Mouse (Mus musculus) urinary bladder, adult 2 months (tissue): ENCODE results near the gene Ptgds. TPM values are rescaled to one million over a fixed set of nuclear protein-coding genes. Genes with fewer than 3 reads are reported as not detected.

Experiments
- DNase-seq: peaks from one replicate; pipeline ENCODE4 v3.0.0; 2022; ENCODE audit warnings: low spot score
- polyA plus RNA-seq: library from polyadenylated mRNA; depleted of rRNA; stranded (reverse); fragments of >200 nt; gene quantifications from 2 replicates; pipeline ENCODE4 v1.2.3, GENCODE M21; 2012; rRNA removed

The Ptgds gene
- polyA plus RNA-seq: 0.38 and 0.74 TPM in 2 replicates

DNA sequence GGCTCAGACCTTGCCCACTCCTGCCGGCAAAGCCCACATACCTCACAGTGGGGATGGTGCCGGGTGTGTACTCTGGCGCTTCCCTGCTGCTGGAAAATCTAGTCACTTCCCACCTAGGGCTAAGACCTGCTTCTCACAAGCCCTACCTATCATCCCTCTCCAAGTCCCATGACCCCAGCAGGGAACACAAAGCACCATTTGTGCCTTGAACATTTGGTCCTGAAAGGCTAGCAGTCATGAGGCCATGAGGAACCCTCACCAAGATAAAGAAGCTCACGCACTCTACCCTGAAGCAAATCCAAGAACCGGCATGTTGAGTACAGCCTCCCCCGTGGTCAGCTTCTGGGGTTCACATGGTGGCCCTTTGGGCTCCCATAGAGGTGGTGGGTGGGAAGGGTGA is at the start of gene Ptgds:
TSS of gene Ptgds (minus strand) at position 78 of the 400 bp plus-strand sequence.
- no peak for DNase-seq

DNA sequence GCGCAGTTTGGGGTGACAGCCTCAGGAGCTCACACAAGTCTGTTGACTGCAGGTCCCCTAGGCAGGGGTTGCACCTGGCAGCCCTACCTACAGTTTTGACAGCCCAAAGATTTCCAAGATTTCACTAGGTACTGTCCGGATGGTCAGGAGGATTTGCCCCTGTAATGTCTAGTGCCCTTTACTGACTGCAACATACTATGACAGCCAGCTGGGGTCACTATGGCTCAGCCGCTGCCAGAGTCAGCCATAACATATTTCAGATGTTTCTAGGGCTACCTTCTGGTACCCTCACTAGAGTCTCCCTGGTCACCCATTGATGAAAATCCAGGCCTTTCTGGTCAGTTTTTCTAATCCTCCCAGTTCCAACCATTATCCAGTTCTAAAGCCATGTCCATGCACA is 40.1 kb upstream of the Ptgds start:
- DNase-seq: no peak

DNA sequence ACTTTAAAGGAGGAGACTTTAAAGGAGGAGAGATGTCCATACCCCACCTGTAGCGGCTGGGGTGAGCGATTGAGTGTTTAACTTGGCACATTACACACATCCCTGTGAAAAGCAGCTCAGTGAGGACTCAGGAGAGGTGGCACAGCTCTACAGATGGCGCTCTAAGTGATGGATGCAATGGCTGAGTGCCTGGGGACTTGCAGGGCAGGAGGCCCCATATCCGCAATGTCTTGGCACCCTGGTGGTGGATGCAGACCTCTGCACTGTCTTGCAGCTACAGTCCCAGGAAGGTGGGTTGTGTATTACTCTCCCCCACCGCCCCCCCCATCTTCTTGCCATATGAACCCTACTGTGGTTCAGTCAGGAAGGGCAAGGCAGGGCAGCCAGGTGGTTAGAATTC is 37.1 kb upstream of the Ptgds start:
- no peak for DNase-seq

DNA sequence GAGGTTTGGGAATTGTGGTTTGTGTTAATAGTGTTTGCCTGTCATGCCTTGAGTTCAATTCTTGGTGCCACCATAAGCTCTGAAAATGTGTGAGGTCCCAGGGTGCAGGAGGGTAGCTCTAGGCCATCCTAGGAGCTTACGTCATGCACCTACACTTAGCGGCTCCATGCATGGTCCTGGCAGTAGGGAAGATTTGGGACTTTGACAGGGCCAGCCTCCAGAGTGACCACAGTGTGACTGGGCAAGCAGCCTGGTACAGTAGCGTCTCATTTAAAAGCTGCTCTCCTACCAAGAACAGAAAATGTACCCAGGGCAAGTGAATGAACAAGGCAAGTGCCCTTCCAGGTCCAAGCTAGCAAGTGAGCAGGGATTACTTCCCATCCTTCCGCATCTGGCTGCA is 36.0 kb upstream of the Ptgds start:
- no peak for DNase-seq

DNA sequence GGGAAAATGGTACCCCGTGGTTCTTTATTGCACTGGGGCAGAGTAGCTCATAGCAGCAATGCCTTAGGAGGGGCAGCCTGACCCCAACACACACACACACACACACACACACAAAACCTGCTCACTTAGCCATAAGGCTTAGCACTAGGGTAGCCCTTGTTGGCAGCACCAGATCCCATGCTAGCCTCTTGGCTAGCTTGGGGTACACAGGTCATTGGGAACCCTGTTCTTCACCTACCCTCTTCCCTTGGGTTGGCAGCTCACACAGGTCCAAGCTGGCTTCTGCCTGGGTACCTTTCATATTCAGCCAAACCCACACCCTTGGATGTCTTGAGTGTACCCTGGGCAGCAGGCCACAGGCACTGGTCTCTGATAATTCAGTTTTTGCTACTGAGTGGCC is 35.2 kb upstream of the Ptgds start:
- no peak for DNase-seq

DNA sequence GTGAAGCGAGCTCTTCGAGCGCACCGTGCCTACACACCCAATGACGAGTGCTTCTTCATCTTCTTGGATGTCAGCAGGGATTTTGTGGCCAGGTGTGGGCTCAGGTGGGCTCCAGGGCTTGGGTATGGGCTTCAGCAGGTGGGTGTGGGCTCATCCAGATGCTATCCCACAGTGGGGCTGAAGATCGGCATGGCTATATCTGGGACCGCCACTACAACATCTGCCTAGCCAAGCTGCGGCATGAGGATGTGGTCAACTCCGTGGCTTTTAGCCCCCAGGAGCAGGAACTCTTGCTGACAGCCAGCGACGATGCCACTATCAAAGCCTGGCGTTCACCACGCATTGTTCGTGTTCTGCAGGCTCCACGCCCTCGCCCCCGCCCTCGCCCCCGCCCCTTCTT is 34.7 kb upstream of the Ptgds start:
- no peak for DNase-seq

DNA sequence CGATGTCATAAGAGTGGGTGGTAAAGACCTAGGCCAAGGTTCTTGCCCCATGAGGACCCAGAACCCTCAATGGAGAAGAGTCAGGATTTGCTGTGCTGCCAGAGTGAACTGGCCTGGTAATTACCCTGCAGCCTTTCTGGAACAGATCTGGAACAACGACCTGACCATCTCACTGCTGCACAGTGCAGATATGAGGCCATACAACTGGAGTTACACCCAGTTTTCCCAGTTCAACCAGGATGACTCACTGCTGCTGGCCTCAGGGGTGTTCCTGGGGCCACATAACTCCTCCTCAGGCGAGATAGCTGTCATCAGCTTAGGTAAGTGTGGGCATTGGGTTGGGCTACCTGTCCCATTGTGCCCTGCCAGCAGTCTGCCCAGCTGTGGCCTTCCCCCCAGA is 32.9 kb upstream of the Ptgds start:
- DNase-seq: no peak

DNA sequence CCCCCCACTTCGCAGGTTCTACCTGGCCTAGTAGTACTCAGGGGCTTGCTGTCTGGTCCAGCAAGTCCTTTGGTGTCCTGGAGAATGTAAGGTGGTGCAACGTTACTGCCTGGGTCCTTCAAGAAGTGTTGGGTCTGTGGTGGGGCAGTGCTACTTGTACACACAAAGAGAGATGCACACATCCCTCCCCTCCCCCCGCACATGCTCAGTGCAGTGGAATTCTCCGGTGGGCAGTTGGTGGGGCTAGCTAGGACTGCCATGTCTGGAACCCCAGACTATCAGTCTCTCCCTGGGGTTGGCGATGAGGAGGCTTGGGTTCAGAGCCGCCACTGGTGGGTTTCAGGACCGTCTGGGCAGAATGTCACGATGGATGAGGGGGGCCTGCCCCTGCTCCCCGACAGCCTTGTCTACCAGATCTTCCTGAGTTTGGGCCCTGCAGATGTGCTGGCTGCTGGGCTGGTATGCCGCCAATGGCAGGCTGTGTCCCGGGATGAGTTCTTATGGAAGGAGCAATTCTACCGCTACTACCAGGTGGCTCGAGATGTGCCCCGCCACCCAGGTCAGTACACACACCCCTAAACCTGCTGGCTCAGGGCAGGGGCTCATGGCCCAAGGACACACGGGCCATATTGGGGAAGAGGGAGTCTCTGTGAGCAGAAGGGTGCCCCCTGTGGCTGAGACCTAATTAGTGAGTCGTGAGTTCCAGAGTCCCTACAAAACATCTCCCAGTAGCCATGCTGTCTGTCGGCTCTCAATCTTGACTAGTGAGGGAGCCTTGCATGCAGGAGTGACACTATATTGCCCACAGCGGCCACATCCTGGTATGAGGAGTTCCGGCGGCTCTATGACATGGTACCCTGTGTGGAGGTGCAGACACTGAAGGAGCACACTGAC is 32.0 kb upstream of the Ptgds start, which contains the start of gene C8g:
TSS of gene C8g (minus strand) at position 127 of the 894 bp plus-strand sequence.
- DNase-seq: no peak

DNA sequence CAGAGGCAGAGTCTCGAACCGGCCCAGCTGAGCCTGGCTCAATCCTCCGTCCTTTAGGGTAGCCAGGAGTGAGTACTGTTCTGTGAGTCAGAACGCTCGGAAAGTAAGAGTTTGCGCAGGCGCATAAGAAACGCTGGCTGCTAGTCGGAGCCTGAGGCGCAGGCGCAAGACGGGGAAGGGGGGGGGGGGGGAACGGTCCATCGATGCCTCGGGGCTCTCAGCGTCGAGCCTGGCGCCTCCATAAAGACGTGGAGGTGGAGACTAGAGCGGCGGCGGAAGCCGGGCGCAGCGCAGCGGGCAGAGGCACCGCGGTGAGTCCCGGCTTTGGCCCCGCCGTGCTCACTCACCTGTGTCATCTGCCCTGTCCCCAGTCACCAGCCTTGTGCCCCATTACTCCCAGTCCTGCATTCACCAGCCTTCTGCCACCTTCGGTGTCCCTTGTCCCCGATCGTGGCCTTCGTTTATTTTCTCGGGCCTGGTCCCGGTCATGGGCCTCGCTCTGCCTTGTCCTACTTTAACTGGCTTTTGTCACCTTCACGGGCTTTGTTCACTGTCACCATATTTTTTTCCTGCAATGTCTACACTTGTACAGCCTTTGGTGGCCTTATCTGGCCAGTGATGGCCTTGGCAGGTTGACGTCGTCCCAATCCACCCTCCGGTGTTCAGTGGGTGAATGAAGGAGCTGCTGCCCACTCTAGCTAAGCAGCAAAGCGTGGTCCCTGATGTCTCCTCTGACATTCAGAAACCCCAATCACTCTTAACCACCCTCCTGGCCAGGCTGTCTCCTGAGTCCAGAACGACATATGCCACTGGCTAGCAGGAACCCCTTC is 30.9 kb upstream of the Ptgds start, which contains the start of gene Fbxw5:
TSS of gene Fbxw5 (plus strand) at position 175 of the 830 bp plus-strand sequence.
- peak; percentile 74 for DNase-seq

DNA sequence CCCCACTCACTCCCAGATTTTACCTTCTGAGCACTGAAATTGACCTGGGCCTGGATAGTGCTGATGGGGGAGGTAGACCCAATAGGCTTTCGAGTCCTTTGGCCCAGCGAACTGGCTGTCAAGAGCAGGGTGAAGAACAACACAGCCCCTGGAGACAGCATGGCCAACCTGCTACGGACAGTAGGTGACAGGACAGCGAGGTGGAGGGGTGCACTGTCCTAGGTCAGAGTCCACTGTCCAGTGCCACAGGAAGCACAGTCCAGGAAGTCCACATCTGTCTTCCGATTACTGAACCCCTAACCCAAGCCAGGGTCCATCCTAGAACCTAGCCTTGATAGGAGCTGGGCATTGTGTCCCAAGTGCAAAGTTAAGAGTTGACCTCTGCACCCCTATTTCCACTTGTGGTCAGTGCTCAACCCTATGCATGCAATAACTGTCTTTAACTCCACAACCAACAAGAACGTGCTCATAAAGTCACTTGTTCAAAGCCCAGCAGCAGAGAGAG is 30.3 kb upstream of the Ptgds start:
- DNase-seq: no peak

DNA sequence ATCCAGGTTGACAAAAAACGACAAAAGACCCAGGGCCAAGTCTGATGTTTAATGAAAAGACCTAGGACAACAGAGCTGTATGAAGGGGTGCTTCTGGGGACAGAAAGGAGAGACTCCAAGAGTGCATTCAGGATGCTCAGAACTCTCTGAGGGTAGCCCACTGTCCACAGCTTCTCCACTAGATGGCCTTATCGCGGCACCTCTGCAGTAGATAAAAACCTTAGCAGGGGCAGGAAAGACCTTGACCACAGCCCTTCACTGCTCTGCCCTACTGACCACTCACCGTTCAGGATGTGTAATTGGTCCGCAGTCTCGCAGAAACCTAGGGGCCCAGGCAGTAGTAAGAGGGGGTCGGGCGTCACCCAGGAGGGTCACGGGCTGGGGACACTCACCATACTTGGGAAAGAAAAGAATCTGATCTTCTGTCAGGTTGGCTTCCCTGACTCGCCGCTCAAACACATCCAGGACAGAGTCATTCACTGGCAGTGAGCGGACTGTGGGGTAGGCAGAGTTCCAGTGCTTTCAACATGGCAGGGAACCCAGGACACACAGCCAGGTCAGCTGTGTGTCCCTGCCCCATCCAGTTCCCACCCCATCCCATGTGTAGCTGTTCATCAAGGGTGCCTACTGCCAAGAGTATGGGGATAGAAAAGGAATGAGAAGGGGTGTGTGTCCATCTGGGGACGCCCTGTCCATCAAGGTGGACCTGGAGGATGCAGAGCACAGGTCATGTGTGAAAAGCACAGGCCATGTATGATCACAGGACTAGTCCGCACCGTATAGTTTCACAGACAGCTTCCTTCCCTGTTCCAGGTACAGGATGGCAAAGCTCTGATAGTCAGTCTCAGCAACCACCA is 29.0 kb upstream of the Ptgds start:
- no peak for DNase-seq

DNA sequence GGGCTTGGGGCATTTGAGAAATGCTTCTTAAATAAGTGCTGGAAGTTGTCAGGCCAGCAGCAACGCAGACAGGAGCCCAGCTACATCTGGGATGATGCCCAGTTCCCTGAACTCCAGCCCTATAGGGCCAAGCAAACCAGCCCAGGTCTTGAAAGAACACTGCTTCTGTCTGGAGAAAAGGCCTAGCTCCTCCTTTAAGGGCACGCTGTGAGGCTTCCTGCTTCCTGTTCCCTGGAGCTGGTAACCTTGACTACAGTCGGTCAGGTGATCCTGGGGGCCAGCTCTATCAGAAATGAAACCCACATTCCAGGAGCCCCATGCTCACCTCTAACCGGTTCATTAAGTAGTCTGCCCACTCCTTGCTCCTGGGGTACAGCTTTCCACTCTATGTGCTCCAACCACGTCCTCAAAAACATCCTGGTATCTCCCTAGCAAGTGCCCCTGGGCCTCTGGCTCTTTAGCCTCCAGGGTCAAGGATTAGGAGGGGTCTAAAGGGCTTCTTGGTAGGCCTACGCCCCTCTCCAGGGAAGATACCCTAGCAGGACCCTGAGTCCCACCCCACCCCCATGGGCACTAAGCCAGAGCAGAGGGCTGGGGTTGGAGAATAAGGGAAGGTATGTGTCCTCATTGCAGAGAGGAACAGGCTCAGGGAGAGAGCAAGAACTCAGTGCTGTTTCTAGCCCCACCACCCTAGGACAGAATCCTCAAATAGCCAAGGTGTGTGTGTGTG is 28.2 kb upstream of the Ptgds start:
- DNase-seq: no peak

DNA sequence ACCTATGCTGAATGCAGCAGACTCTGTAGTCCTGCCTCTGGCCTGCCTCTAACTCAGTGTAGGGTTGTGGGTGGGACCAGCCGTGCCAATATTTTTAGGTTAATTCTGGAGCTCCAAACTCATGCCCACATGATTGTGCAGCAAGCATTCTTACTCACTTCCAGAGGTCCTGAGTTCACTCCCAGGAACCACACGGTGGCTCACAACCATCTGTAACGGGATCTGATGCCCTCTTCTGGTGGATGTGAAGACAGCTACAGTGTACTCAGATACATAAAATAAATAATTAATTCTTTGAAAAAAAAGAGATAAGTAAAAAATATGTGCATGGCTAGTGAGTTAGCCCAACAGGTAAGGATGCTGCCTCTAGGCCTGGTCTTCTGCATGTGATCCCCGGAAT is 26.6 kb upstream of the Ptgds start:
- DNase-seq: no peak

DNA sequence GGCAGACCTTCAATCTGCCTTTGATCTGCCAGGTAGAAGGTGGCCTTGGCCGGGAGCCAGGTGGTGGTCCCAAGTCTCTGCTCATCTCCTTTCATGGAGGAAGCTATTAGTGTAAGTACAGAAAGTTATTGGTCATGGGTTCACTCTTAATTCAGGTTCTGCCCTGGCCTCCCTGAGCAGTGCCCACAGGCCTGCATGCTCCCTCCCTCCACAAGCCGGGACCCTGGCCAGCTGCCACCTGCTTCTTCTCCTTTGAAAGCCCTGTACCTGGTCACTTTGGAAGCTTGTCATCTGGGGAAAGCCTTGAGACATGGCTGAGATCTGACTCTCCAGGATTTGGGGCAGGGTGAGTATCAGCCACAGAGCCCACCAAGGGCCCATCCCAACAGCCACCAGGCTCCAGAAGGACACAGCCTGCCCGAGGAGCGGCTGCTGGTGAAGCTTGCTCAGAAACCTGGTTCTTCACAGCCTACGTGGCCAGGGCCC is 23.7 kb upstream of the Ptgds start, which contains the start of gene Lcn12:
TSS of gene Lcn12 (minus strand) at position 436 of the 486 bp plus-strand sequence.
- DNase-seq: no peak

DNA sequence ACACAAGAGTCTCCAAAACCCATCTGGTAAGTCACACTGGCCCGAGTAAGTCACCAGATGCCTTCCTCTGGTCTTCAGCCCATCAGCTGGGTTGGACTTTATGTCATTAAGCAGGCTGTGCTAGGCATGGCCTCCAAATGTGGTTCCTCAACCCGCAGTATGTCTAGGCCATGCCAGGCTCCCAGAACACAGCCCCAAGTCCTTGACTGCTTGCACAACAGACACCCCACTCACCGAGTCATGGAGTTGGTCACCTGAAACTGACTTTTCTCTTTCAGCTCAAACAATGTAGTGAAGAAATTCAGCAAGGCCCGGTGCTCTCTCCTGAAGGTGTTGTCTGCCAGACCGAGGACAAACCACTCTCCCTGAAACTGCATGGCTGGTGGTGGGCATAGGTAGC is 23.1 kb upstream of the Ptgds start:
- DNase-seq: no peak

DNA sequence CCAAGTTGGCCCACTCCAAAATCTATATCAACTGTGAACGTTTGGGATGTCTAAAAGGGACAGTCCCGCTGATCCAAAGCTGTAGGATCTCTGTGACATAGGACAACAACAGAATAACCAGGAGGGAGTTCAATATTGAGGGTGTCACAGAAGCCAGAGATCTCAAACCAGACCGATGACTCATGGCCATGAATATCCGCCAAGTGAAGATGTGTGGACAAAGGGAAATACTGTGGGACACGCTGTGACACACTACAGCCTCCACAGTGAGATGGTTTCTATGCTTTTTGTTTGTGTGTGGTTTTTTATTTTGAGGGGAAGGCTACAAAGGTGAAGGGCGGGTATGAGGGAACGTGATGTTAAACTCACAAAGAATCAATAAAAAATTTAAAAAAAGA is 18.8 kb upstream of the Ptgds start:
- DNase-seq: no peak

DNA sequence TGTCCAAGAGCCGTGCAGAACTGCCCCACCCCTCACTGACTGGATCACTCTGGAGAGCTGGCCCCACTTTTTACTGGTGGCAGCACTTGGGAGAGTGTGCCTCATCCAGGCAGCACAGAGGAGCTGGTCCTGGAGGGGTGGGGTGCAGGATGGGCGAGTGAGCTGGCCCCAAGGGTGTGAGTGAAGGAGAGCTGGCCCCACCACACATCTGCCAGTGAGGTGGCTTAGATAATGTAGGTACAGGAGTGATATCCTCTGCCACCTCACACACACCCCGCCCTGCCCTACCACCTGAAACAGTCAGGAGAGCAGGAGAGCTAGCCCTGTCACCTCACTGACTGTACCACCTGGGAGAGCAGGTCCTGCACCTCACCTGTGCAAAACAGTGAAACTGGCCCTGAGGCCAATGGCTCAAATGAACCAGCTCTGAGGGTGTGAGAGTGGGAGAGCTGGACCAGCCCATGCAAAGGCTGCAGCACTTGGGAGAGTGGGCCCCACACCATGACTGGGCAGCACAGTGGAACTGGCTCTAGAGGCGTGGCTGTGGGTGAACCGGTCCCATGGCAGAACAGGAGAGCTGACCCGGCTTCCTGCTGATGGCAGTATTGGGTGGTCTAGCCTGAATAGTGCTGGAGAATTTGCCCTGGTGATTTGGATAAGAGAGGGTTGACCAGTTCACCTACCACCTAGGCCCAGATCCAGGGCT is 18.3 kb upstream of the Ptgds start:
- no peak for DNase-seq

DNA sequence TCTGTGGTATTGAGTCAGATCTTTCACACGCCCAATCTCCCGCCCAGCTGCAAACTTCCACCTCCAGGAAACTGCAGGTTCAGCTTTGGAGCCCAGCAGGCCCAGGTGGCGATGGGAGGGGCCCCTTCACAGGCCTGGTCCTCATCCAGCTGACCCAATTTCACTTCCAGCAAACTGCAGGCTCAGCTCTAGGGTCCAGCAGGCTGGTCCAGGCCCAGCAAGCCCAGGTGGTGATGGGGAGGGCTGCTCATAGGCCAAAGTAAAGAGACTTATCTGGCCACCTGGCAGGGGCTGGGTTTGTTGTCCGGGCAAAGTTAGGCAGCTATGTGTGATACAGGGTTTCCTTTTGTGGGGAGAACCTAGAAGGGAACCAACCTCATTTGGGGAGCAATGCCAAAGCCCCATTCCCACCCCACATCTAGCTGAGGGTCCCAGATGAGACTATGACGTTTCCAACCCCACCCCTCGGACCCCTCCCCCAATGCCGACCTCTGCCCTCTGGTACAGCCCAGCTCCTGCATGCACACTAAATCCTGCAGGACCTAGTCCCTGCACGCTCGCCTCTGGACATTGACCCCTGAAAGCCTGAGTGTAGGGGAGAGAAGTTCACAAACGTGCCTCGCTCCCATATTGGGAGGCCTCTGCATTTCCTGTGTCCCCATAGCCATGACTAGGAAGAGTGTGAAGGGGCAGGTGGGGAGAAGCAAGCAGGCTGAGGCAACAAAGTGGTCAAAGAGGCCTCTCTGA is 15.2 kb upstream of the Ptgds start:
- no peak for DNase-seq

DNA sequence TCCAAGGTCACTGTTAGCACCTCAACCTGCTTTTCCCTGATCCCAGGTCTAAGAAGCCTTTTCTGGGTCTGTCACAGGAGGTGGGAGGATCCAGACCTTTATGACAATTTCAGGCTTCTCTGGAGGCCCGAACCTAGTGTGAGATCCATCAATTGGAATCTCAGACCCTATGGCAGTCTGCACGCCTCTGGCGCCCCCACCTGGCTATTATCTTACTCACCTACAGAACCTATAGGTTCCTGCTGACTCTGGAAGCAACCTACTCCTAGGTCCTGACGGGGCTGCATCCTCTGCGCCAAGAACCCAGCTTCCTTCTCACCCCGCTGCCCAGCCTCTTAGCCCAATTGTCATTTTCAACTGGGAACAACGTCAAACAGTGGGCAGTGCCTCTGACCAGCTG is 13.1 kb upstream of the Ptgds start:
- no peak for DNase-seq
